Mouse (Mus musculus): ENCODE measurements around the gene Hbq1a. TPM values are rescaled to one million over a fixed set of nuclear protein-coding genes. Genes with fewer than 3 reads are reported as not detected.
"Not testable (repeated sequence)": the region's sequence is repeated elsewhere in the genome, so short reads cannot be mapped to it uniquely, and the experiment has no call there.

Gene Hbq1a
- 0.64 and 1.2 TPM in 2 replicates for polyA plus RNA-seq (2014; fragmentation: Nextera tagmentation; extraction: Ambion mirVana)

GRCm38 (mm10) chr11:32299865-32300264 is at the start of gene Hbq1a:
TSS of gene Hbq1a (plus strand) at chr11:32300069.
- peaks cover 11% of the 10 kb centered on the region for H3K27me3 ChIP-seq (ENCODE audit: control insufficient read depth, insufficient read depth, low read length)
- peak within 1 kb of the TSS; percentile 47 for H3K4me2 ChIP-seq
- 4% methylated on average over 16 of the region's 16 CpGs for WGBS (ENCODE audit: insufficient replicate concordance)
- H3K4me3 ChIP-seq (ENCODE audit: low read depth, low read length): 0 out of 2 replicates have a peak within 1 kb of the TSS, but pooled peaks have one; percentile 25
- H3K36me3 ChIP-seq (ENCODE audit: control insufficient read depth, insufficient read depth, low read length); H3K9me3 ChIP-seq (replicated peaks; ENCODE audit: control insufficient read depth, low read length); H3K4me1 ChIP-seq (ENCODE audit: control insufficient read depth, insufficient read depth, low read length); ATAC-seq (replicated peaks; ENCODE audit: insufficient number of reproducible peaks, low FRiP score, low TSS enrichment); H3K9ac ChIP-seq (ENCODE audit: low read depth, low read length); H3K27ac ChIP-seq (ENCODE audit: low read depth, low read length): not testable (repeated sequence)

GRCm38 (mm10) chr11:32250880-32251763 is 48.7 kb upstream of the Hbq1a start:
- Histone ChIP-seq H3K9me3 (replicated peaks; ENCODE audit: control insufficient read depth, low read length) (no peaks in the 10 kb centered on the region), H3K4me2 (no peak overlapping the region), H3K36me3 (ENCODE audit: control insufficient read depth, insufficient read depth, low read length) (peaks cover 13% of the 10 kb centered on the region; the same call in 1 of the 2 replicates), H3K9ac (ENCODE audit: low read depth, low read length) (peak overlapping the region; percentile 2; the same call in 1 of the 2 replicates), H3K4me3 (ENCODE audit: low read depth, low read length) (no peak overlapping the region), H3K27ac (ENCODE audit: low read depth, low read length) (peak overlapping the region; percentile 57), H3K27me3 (ENCODE audit: control insufficient read depth, insufficient read depth, low read length) (no peaks in the 10 kb centered on the region), H3K4me1 (ENCODE audit: control insufficient read depth, insufficient read depth, low read length) (no peaks in the 10 kb centered on the region)
- 78% methylated on average over 8 of the region's 8 CpGs for WGBS (ENCODE audit: insufficient replicate concordance)
- peak; percentile 96 for ATAC-seq (replicated peaks; ENCODE audit: insufficient number of reproducible peaks, low FRiP score, low TSS enrichment)

- no peaks in the 10 kb centered on the region for H3K27me3 ChIP-seq (ENCODE audit: control insufficient read depth, insufficient read depth, low read length)
- H3K9me3 ChIP-seq (replicated peaks; ENCODE audit: control insufficient read depth, low read length): no peaks in the 10 kb centered on the region
- no peak overlapping the region for H3K9ac ChIP-seq (ENCODE audit: low read depth, low read length)
- 0 out of 2 replicates have a peak overlapping the region, but pooled peaks have one; percentile 16 for H3K27ac ChIP-seq (ENCODE audit: low read depth, low read length)
- no peaks in the 10 kb centered on the region for H3K4me1 ChIP-seq (ENCODE audit: control insufficient read depth, insufficient read depth, low read length)
- ATAC-seq (replicated peaks; ENCODE audit: insufficient number of reproducible peaks, low FRiP score, low TSS enrichment): no peak
- 0 out of 2 replicates have a peak, but pooled peaks cover 6% of the 10 kb centered on the region for H3K36me3 ChIP-seq (ENCODE audit: control insufficient read depth, insufficient read depth, low read length)
- no peak overlapping the region for H3K4me2 ChIP-seq
- no peak overlapping the region for H3K4me3 ChIP-seq (ENCODE audit: low read depth, low read length)
- WGBS (ENCODE audit: insufficient replicate concordance): 88% methylated on average over 1 of the region's 1 CpGs
These were observed 46.7 kb upstream of the Hbq1a start for GRCm38 (mm10) chr11:32253121-32253520.

GRCm38 (mm10) chr11:32256146-32256545 is 43.7 kb upstream of the Hbq1a start:
- Histone ChIP-seq H3K4me1 (ENCODE audit: control insufficient read depth, insufficient read depth, low read length) (no peaks in the 10 kb centered on the region), H3K27me3 (ENCODE audit: control insufficient read depth, insufficient read depth, low read length) (no peaks in the 10 kb centered on the region), H3K9ac (ENCODE audit: low read depth, low read length) (peak overlapping the region; percentile 59), H3K4me3 (ENCODE audit: low read depth, low read length) (no peak overlapping the region), H3K4me2 (peak overlapping the region; percentile 16; the same call in 1 of the 2 replicates), H3K36me3 (ENCODE audit: control insufficient read depth, insufficient read depth, low read length) (no peaks in the 10 kb centered on the region), H3K9me3 (replicated peaks; ENCODE audit: control insufficient read depth, low read length) (no peaks in the 10 kb centered on the region), H3K27ac (ENCODE audit: low read depth, low read length) (peak overlapping the region; percentile 82)
- peak; percentile 89 for ATAC-seq (replicated peaks; ENCODE audit: insufficient number of reproducible peaks, low FRiP score, low TSS enrichment)
- WGBS (ENCODE audit: insufficient replicate concordance): 71% methylated on average over 1 of the region's 1 CpGs

GRCm38 (mm10) chr11:32256566-32256965 is 43.3 kb upstream of the Hbq1a start:
- no peak for ATAC-seq (replicated peaks; ENCODE audit: insufficient number of reproducible peaks, low FRiP score, low TSS enrichment)
- Histone ChIP-seq H3K4me2 (peak overlapping the region; percentile 16; the same call in 1 of the 2 replicates), H3K27me3 (ENCODE audit: control insufficient read depth, insufficient read depth, low read length) (no peaks in the 10 kb centered on the region), H3K4me3 (ENCODE audit: low read depth, low read length) (no peak overlapping the region), H3K9me3 (replicated peaks; ENCODE audit: control insufficient read depth, low read length) (no peaks in the 10 kb centered on the region), H3K4me1 (ENCODE audit: control insufficient read depth, insufficient read depth, low read length) (no peaks in the 10 kb centered on the region), H3K27ac (ENCODE audit: low read depth, low read length) (peak overlapping the region; percentile 82), H3K9ac (ENCODE audit: low read depth, low read length) (peak overlapping the region; percentile 59), H3K36me3 (ENCODE audit: control insufficient read depth, insufficient read depth, low read length) (no peaks in the 10 kb centered on the region)
- WGBS (ENCODE audit: insufficient replicate concordance): 89% methylated on average over 3 of the region's 3 CpGs

GRCm38 (mm10) chr11:32262674-32263415 is 37.0 kb upstream of the Hbq1a start:
- peaks cover 7% of the 10 kb centered on the region; the same call in 1 of the 2 replicates for H3K4me1 ChIP-seq (ENCODE audit: control insufficient read depth, insufficient read depth, low read length)
- H3K36me3 ChIP-seq (ENCODE audit: control insufficient read depth, insufficient read depth, low read length): no peaks in the 10 kb centered on the region; the same call in 1 of the 2 replicates
- no peaks in the 10 kb centered on the region for H3K9me3 ChIP-seq (replicated peaks; ENCODE audit: control insufficient read depth, low read length)
- H3K27ac ChIP-seq (ENCODE audit: low read depth, low read length): peak overlapping the region; percentile 25; the same call in 1 of the 2 replicates
- no peaks in the 10 kb centered on the region for H3K27me3 ChIP-seq (ENCODE audit: control insufficient read depth, insufficient read depth, low read length)
- no peak overlapping the region for H3K4me2 ChIP-seq
- ATAC-seq (replicated peaks; ENCODE audit: insufficient number of reproducible peaks, low FRiP score, low TSS enrichment): peak; percentile 22; the same call in 1 of the 2 replicates
- WGBS (ENCODE audit: insufficient replicate concordance): 65% methylated on average over 10 of the region's 10 CpGs
- H3K9ac ChIP-seq (ENCODE audit: low read depth, low read length): no peak overlapping the region
- H3K4me3 ChIP-seq (ENCODE audit: low read depth, low read length): no peak overlapping the region

GRCm38 (mm10) chr11:32265117-32265738 is 34.6 kb upstream of the Hbq1a start:
- WGBS (ENCODE audit: insufficient replicate concordance): 79% methylated on average over 3 of the region's 3 CpGs

GRCm38 (mm10) chr11:32266194-32266593 is 33.7 kb upstream of the Hbq1a start:
- H3K27me3 ChIP-seq (ENCODE audit: control insufficient read depth, insufficient read depth, low read length): no peaks in the 10 kb centered on the region
- ATAC-seq (replicated peaks; ENCODE audit: insufficient number of reproducible peaks, low FRiP score, low TSS enrichment): no peak
- H3K36me3 ChIP-seq (ENCODE audit: control insufficient read depth, insufficient read depth, low read length): no peaks in the 10 kb centered on the region; the same call in 1 of the 2 replicates
- 0 out of 2 replicates have a peak overlapping the region, but pooled peaks have one; percentile 19 for H3K4me2 ChIP-seq
- H3K9ac ChIP-seq (ENCODE audit: low read depth, low read length): peak overlapping the region; percentile 49; the same call in 1 of the 2 replicates
- WGBS (ENCODE audit: insufficient replicate concordance): 85% methylated on average over 6 of the region's 6 CpGs
- no peaks in the 10 kb centered on the region for H3K9me3 ChIP-seq (replicated peaks; ENCODE audit: control insufficient read depth, low read length)
- no peak overlapping the region for H3K4me3 ChIP-seq (ENCODE audit: low read depth, low read length)
- H3K27ac ChIP-seq (ENCODE audit: low read depth, low read length): peak overlapping the region; percentile 79
- peaks cover 7% of the 10 kb centered on the region; the same call in 1 of the 2 replicates for H3K4me1 ChIP-seq (ENCODE audit: control insufficient read depth, insufficient read depth, low read length)

More at GRCm38 (mm10) chr11:32265117-32265738, 34.6 kb upstream of the Hbq1a start:
- H3K36me3 ChIP-seq (ENCODE audit: control insufficient read depth, insufficient read depth, low read length): no peaks in the 10 kb centered on the region; the same call in 1 of the 2 replicates
- H3K4me1 ChIP-seq (ENCODE audit: control insufficient read depth, insufficient read depth, low read length): peaks cover 7% of the 10 kb centered on the region; the same call in 1 of the 2 replicates
- peak overlapping the region; percentile 23; the same call in 1 of the 2 replicates for H3K9ac ChIP-seq (ENCODE audit: low read depth, low read length)
- no peak overlapping the region for H3K4me3 ChIP-seq (ENCODE audit: low read depth, low read length)
- H3K4me2 ChIP-seq: no peak overlapping the region
- H3K9me3 ChIP-seq (replicated peaks; ENCODE audit: control insufficient read depth, low read length): no peaks in the 10 kb centered on the region
- H3K27ac ChIP-seq (ENCODE audit: low read depth, low read length): peak overlapping the region; percentile 79
- peak; percentile 33; the same call in 1 of the 2 replicates for ATAC-seq (replicated peaks; ENCODE audit: insufficient number of reproducible peaks, low FRiP score, low TSS enrichment)
- H3K27me3 ChIP-seq (ENCODE audit: control insufficient read depth, insufficient read depth, low read length): no peaks in the 10 kb centered on the region
